Mouse (Mus musculus): ENCODE results near the gene Creb5. TPM values are rescaled to one million over a fixed set of nuclear protein-coding genes. Genes with fewer than 3 reads are reported as not detected.

Creb5 gene
- polyA plus RNA-seq, 1 experiment from 2014 or later: 2.8 TPM

DNA sequence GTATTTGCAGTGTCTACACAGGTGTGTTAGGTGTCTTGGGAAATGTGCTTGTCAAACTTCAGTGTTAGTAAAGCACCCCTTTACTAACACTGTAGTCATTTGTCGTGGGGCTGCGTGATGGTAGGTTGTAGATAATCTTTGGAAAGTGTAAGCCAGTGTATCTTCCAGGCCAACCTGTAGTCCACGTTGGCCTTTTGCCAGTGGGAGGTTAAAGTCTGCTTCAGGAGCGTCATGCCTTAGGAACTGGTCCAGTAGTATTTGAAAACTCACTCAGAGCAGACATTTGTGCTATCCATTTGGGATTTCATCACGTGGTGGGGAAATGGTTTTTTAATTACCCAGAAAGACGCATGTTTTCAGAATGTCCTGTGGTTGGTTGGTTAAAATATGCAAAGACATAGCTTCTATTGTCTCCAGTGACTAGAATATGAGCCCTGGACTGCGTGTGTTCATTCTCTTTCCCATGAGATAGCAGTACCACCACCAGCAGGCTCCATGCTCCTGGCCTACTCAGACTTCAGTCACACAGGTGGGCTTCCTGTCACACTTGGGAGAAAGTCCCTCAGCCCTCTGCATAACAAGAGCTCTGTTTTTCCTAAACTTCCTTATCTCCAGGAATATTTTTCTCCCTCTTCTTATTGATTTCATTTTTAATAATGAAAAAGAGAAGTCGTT, 212.7 kb downstream of the Creb5 start:
- Histone ChIP-seq H3K27ac (replicated peaks; ENCODE audit: low read depth, low read length) (no peak overlapping the region), H3K9ac (replicated peaks; ENCODE audit: low read length) (no peak overlapping the region)
- WGBS: 86% methylated on average over 8 of the region's 8 CpGs

DNA sequence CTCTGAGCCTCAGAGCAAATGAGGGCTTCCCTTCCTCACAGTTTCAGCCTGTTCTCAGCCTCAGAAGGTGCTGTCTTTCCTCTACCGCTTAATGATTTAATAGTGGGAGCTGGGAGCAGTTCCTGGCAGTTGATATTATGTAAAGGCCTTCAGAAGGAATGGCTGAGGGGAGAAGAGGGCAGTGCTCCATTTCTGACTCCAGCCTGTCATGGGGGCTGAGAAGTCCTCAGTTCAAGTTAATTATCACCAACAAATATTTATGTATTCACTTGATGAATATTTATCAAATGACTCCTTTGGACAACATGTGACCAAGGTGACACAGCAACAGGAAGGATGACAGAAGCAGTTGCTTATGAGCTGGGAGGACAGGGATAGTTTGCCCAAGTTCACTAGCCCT, 214.2 kb downstream of the Creb5 start:
- H3K4me3 ChIP-seq (replicated peaks; ENCODE audit: low read depth, low read length): no peak overlapping the region
- ATAC-seq (ENCODE audit: low FRiP score, low TSS enrichment) (no peak), DNase-seq (no peak)
- no peaks in the 10 kb centered on the region for H3K9me3 ChIP-seq (ENCODE audit: control insufficient read depth, low read length)
- H3K4me1 ChIP-seq (ENCODE audit: control insufficient read depth, insufficient read depth, low read length): no peaks in the 10 kb centered on the region
- H3K4me2 ChIP-seq (ENCODE audit: low read length): no peak overlapping the region
- no peak overlapping the region for H3K9ac ChIP-seq (replicated peaks; ENCODE audit: low read length)
- 96% methylated on average over 1 of the region's 1 CpGs for WGBS
- no peaks in the 10 kb centered on the region for H3K36me3 ChIP-seq (ENCODE audit: control insufficient read depth, insufficient read depth, low read length)
- no peaks in the 10 kb centered on the region for H3K27me3 ChIP-seq (ENCODE audit: control insufficient read depth, insufficient read depth, low read length)
- H3K27ac ChIP-seq (replicated peaks; ENCODE audit: low read depth, low read length): no peak overlapping the region

More for the DNA sequence above, 212.7 kb downstream of the Creb5 start:
- DNase-seq: no peak
- no peaks in the 10 kb centered on the region for H3K36me3 ChIP-seq (ENCODE audit: control insufficient read depth, insufficient read depth, low read length)
- ATAC-seq (ENCODE audit: low FRiP score, low TSS enrichment): no peak
- no peaks in the 10 kb centered on the region for H3K27me3 ChIP-seq (ENCODE audit: control insufficient read depth, insufficient read depth, low read length)
- no peak overlapping the region for H3K4me2 ChIP-seq (ENCODE audit: low read length)
- no peak overlapping the region for H3K4me3 ChIP-seq (replicated peaks; ENCODE audit: low read depth, low read length)
- H3K9me3 ChIP-seq (ENCODE audit: control insufficient read depth, low read length): no peaks in the 10 kb centered on the region
- H3K4me1 ChIP-seq (ENCODE audit: control insufficient read depth, insufficient read depth, low read length): no peaks in the 10 kb centered on the region

DNA sequence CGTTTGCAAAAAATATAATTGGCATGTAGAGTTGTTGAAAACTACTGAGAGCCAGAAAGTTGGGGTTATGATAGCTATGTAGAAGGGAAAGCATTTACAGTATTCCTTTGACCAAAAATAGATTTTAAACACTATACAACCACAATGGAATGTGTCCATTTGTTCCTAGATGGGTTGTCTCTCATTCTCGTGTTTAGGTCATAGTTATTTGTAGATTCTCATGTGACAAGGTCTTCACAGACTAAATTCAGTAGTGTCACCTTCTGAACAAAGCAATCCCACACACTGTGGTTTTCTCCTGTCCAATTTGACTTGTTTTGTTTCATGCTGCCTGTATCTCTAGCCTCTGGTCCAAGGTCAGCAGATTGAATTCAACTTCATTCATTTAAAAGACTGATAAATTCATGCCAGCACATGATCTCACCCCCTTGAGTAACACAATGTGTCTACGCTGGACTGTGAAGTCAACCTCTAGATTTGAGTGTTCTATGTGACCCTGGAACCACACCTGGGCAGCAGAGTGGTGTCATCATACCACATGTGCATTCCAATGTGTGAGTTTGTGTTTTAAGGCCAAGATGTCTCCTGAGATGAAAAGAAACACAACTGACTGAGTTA, 220.0 kb downstream of the Creb5 start:
- Histone ChIP-seq H3K4me2 (ENCODE audit: low read length) (no peak overlapping the region), H3K4me1 (ENCODE audit: control insufficient read depth, insufficient read depth, low read length) (no peaks in the 10 kb centered on the region), H3K27ac (replicated peaks; ENCODE audit: low read depth, low read length) (no peak overlapping the region), H3K27me3 (ENCODE audit: control insufficient read depth, insufficient read depth, low read length) (no peaks in the 10 kb centered on the region), H3K4me3 (replicated peaks; ENCODE audit: low read depth, low read length) (no peak overlapping the region), H3K36me3 (ENCODE audit: control insufficient read depth, insufficient read depth, low read length) (no peaks in the 10 kb centered on the region), H3K9me3 (ENCODE audit: control insufficient read depth, low read length) (no peaks in the 10 kb centered on the region), H3K9ac (replicated peaks; ENCODE audit: low read length) (no peak overlapping the region)
- ATAC-seq (ENCODE audit: low FRiP score, low TSS enrichment) (no peak), DNase-seq (no peak)
- 86% methylated on average over 3 of the region's 3 CpGs for WGBS

DNA sequence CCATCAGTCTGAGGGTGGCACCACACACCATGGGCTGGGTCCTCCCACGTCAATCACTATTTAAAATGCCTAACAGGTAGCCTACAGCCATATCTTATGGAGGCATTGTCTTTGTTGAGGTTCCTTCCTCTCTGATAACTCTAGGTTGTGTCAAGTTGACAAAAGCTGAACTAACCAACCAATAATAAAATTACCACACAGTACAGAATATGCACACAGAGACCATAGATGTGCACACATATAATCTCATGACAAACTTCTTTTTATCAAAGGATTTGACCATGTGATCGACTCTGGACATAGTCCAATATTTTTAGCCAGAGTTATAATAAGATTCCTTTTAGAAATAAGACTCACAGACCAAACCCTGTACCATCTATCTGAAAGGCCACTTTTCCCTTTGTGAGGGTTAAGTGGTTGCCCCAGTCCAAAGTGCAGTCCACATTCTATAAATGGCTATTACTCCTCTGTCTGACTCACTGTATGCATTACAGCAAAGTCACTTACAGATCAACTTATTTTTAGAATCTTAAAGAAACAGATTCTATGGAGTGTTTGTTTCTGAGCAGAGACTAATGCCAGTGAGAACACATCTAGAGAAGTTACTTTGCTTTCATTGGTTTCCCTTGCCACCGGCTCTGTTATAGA, 221.9 kb downstream of the Creb5 start:
- Histone ChIP-seq H3K4me3 (replicated peaks; ENCODE audit: low read depth, low read length) (no peak overlapping the region), H3K27ac (replicated peaks; ENCODE audit: low read depth, low read length) (no peak overlapping the region), H3K4me1 (ENCODE audit: control insufficient read depth, insufficient read depth, low read length) (no peaks in the 10 kb centered on the region), H3K36me3 (ENCODE audit: control insufficient read depth, insufficient read depth, low read length) (no peaks in the 10 kb centered on the region), H3K4me2 (ENCODE audit: low read length) (no peak overlapping the region), H3K27me3 (ENCODE audit: control insufficient read depth, insufficient read depth, low read length) (no peaks in the 10 kb centered on the region), H3K9ac (replicated peaks; ENCODE audit: low read length) (no peak overlapping the region), H3K9me3 (ENCODE audit: control insufficient read depth, low read length) (no peaks in the 10 kb centered on the region)
- WGBS: 92% methylated on average over 3 of the region's 3 CpGs
- ATAC-seq (ENCODE audit: low FRiP score, low TSS enrichment) (no peak), DNase-seq (no peak)

DNA sequence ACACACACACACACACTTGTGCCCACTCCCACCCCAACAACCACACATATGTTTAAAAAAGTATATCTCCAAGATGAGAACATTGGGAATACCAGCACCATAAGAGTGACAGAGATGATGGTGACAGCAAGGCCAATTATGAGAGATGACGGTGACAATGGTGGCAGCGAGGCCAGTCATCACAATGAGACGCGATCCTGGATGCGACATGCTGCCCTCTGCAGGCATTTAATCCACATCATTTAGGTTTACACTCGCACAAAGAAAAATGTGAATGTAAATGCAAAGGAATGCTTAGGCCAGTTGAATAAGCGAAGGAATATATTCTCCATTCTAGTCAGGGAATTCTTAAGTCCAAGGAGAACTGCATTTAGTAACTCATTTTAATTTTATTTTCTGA, 222.9 kb downstream of the Creb5 start:
- H3K27me3 ChIP-seq (ENCODE audit: control insufficient read depth, insufficient read depth, low read length): no peaks in the 10 kb centered on the region
- no peaks in the 10 kb centered on the region for H3K36me3 ChIP-seq (ENCODE audit: control insufficient read depth, insufficient read depth, low read length)
- H3K27ac ChIP-seq (replicated peaks; ENCODE audit: low read depth, low read length): no peak overlapping the region
- H3K4me1 ChIP-seq (ENCODE audit: control insufficient read depth, insufficient read depth, low read length): no peaks in the 10 kb centered on the region
- no peak for ATAC-seq (ENCODE audit: low FRiP score, low TSS enrichment)
- WGBS: 52% methylated on average over 7 of the region's 7 CpGs
- H3K9me3 ChIP-seq (ENCODE audit: control insufficient read depth, low read length): no peaks in the 10 kb centered on the region
- H3K9ac ChIP-seq (replicated peaks; ENCODE audit: low read length): no peak overlapping the region
- no peak for DNase-seq
- no peak overlapping the region for H3K4me3 ChIP-seq (replicated peaks; ENCODE audit: low read depth, low read length)
- no peak overlapping the region for H3K4me2 ChIP-seq (ENCODE audit: low read length)

DNA sequence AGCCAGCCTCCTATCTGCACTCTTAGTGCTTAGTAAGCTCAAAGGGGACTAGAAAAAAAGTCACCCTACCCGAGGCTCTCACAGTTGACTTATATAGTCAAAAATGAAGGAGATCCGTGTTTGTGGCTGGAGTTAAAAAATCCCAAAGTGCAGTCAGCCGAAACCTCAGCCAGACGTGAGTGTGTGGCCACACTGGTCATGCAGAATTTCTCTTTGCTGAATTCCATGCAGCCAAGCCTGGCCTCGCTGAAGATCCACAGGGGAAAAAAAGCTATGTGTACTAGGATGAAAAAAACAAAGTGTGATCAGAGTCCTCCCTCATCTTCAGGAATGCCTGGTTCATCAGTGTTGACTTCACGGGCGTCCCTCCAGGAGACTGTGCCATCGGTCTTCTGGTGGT, 225.2 kb downstream of the Creb5 start:
- no peak for DNase-seq
- H3K9ac ChIP-seq (replicated peaks; ENCODE audit: low read length): no peak overlapping the region
- H3K4me2 ChIP-seq (ENCODE audit: low read length): no peak overlapping the region
- 83% methylated on average over 8 of the region's 8 CpGs for WGBS
- no peaks in the 10 kb centered on the region for H3K9me3 ChIP-seq (ENCODE audit: control insufficient read depth, low read length)
- H3K27me3 ChIP-seq (ENCODE audit: control insufficient read depth, insufficient read depth, low read length): no peaks in the 10 kb centered on the region
- H3K27ac ChIP-seq (replicated peaks; ENCODE audit: low read depth, low read length): no peak overlapping the region
- ATAC-seq (ENCODE audit: low FRiP score, low TSS enrichment): no peak
- H3K36me3 ChIP-seq (ENCODE audit: control insufficient read depth, insufficient read depth, low read length): no peaks in the 10 kb centered on the region
- no peak overlapping the region for H3K4me3 ChIP-seq (replicated peaks; ENCODE audit: low read depth, low read length)
- no peaks in the 10 kb centered on the region for H3K4me1 ChIP-seq (ENCODE audit: control insufficient read depth, insufficient read depth, low read length)

DNA sequence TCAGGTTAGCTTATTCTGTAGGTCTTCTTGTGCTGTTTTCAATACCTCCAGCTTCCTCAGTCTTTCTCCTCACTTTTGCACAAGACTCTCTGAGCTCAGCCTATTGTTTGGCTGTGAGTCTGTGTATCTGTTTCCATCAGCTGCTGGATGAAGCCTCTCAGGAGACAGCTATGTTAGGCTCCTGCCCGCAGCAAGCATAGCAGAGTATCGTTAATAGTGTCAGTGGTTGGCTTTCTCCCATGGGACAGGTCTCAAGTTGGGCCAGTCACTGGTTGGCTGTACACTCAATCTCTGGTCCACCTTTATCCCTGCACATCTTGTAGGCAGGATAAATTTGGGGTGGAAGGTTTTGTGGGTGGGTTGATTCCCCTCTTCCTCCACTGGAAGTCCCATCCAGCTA, 226.3 kb downstream of the Creb5 start:
- Histone ChIP-seq H3K4me2 (ENCODE audit: low read length) (no peak overlapping the region), H3K9ac (replicated peaks; ENCODE audit: low read length) (no peak overlapping the region), H3K36me3 (ENCODE audit: control insufficient read depth, insufficient read depth, low read length) (no peaks in the 10 kb centered on the region), H3K4me3 (replicated peaks; ENCODE audit: low read depth, low read length) (no peak overlapping the region), H3K4me1 (ENCODE audit: control insufficient read depth, insufficient read depth, low read length) (no peaks in the 10 kb centered on the region), H3K9me3 (ENCODE audit: control insufficient read depth, low read length) (no peaks in the 10 kb centered on the region), H3K27ac (replicated peaks; ENCODE audit: low read depth, low read length) (no peak overlapping the region), H3K27me3 (ENCODE audit: control insufficient read depth, insufficient read depth, low read length) (no peaks in the 10 kb centered on the region)
- 88% methylated on average over 2 of the region's 2 CpGs for WGBS
- no peak for DNase-seq
- ATAC-seq (ENCODE audit: low FRiP score, low TSS enrichment): no peak

DNA sequence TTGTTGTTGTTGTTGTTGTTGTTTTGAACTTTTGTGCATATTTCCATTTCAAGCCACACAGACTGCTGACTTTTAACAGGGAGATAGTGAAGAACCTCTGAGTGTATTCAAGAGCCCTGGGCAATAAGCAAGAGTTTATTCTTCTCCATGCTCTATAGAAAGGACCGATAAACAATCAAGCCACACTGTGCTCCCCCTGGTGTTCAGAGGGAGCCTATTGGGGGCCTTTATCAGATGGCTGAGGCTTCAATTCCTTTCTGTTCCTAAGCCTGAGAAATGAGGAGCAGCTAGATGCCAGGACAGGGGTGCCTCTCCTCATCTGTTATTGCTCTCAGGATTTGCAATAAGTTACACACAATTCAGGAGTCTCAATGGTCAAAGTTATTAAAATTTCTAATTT, 227.8 kb downstream of the Creb5 start:
- Histone ChIP-seq H3K27me3 (ENCODE audit: control insufficient read depth, insufficient read depth, low read length) (no peaks in the 10 kb centered on the region), H3K9me3 (ENCODE audit: control insufficient read depth, low read length) (no peaks in the 10 kb centered on the region), H3K9ac (replicated peaks; ENCODE audit: low read length) (no peak overlapping the region), H3K4me3 (replicated peaks; ENCODE audit: low read depth, low read length) (no peak overlapping the region), H3K36me3 (ENCODE audit: control insufficient read depth, insufficient read depth, low read length) (no peaks in the 10 kb centered on the region), H3K27ac (replicated peaks; ENCODE audit: low read depth, low read length) (no peak overlapping the region), H3K4me2 (ENCODE audit: low read length) (no peak overlapping the region), H3K4me1 (ENCODE audit: control insufficient read depth, insufficient read depth, low read length) (no peaks in the 10 kb centered on the region)
- DNase-seq (no peak), ATAC-seq (ENCODE audit: low FRiP score, low TSS enrichment) (no peak)
- whole genome bisulfite sequencing: 45% methylated on average over 1 of the region's 1 CpGs

DNA sequence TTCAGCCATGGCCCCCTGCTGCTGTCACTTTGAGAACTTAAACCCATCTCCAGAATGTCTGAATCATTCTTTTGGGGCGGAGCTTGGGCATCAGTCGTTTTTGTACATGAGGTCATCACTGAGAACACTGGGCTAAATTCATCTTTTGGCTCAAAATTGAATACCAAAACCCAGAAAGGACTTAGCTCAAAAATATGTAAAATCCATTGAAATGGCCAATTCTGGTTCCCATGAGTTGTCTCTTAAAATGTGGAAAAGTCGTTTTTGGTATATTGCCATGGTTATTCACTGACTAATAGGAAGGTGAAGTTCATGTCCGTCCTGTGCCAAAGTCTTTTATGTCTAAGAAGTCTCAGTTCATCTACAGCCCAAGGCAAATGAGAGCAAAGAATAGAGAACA, 228.5 kb downstream of the Creb5 start:
- no peaks in the 10 kb centered on the region for H3K27me3 ChIP-seq (ENCODE audit: control insufficient read depth, insufficient read depth, low read length)
- 88% methylated on average over 4 of the region's 4 CpGs for WGBS
- H3K9me3 ChIP-seq (ENCODE audit: control insufficient read depth, low read length): no peaks in the 10 kb centered on the region
- H3K4me3 ChIP-seq (replicated peaks; ENCODE audit: low read depth, low read length): no peak overlapping the region
- H3K36me3 ChIP-seq (ENCODE audit: control insufficient read depth, insufficient read depth, low read length): no peaks in the 10 kb centered on the region
- no peaks in the 10 kb centered on the region for H3K4me1 ChIP-seq (ENCODE audit: control insufficient read depth, insufficient read depth, low read length)
- ATAC-seq (ENCODE audit: low FRiP score, low TSS enrichment) (no peak), DNase-seq (no peak)
- H3K9ac ChIP-seq (replicated peaks; ENCODE audit: low read length): no peak overlapping the region
- H3K4me2 ChIP-seq (ENCODE audit: low read length): no peak overlapping the region
- H3K27ac ChIP-seq (replicated peaks; ENCODE audit: low read depth, low read length): no peak overlapping the region
